Mouse (Mus musculus): Measurements from ENCODE around the gene Efna2. TPM values are rescaled to one million over a fixed set of nuclear protein-coding genes. Genes with fewer than 3 reads are reported as not detected.
A peak's percentile ranks its signal among the peaks of the same experiment; 100 is the strongest.

Gene Efna2
- total RNA-seq, 4 experiments from 2014 or later, result 0.19 to 0.48 (median 0.36) TPM

GRCm38 (mm10) chr10:80141786-80142529 is 37.3 kb upstream of the Efna2 start:
- DNase-seq (ENCODE audit: low spot score in 2 of 2), result peak; percentile 90 to 91

GRCm38 (mm10) chr10:80142530-80142925 is 36.8 kb upstream of the Efna2 start:
- no peak for DNase-seq (ENCODE audit: low spot score in 2 of 2)

- DNase-seq (ENCODE audit: low spot score in 2 of 2), result no peak
Measured at GRCm38 (mm10) chr10:80143664-80144063, 35.6 kb upstream of the Efna2 start.

GRCm38 (mm10) chr10:80144159-80144558 is 35.1 kb upstream of the Efna2 start:
- no peak for DNase-seq (ENCODE audit: low spot score in 2 of 2)

- peak in 1 of 2 experiments; percentile 77 for DNase-seq (ENCODE audit: low spot score in 2 of 2)
Measured at GRCm38 (mm10) chr10:80144864-80145838, 34.1 kb upstream of the Efna2 start.

- peak in 1 of 2 experiments; percentile 40 for DNase-seq (ENCODE audit: low spot score in 2 of 2)
Measured at GRCm38 (mm10) chr10:80145896-80146295, 33.4 kb upstream of the Efna2 start.

- no peak for DNase-seq (ENCODE audit: low spot score in 2 of 2)
Measured at GRCm38 (mm10) chr10:80146568-80147011, 32.7 kb upstream of the Efna2 start.

GRCm38 (mm10) chr10:80147146-80147718 is 32.0 kb upstream of the Efna2 start:
- DNase-seq (ENCODE audit: low spot score in 2 of 2), result no peak

GRCm38 (mm10) chr10:80147719-80148601 is 31.3 kb upstream of the Efna2 start, which contains the start of gene Midn:
Midn (plus strand) TSS chr10:80148272.
- peak; percentile 80 to 83 for DNase-seq (ENCODE audit: low spot score in 2 of 2)

- peak; percentile 93 to 94 for DNase-seq (ENCODE audit: low spot score in 2 of 2)
Measured at GRCm38 (mm10) chr10:80148610-80149290, 30.5 kb upstream of the Efna2 start.

GRCm38 (mm10) chr10:80149291-80150225 is 29.7 kb upstream of the Efna2 start:
- peak; percentile 93 to 95 for DNase-seq (ENCODE audit: low spot score in 2 of 2)

- peak in 1 of 2 experiments; percentile 36 for DNase-seq (ENCODE audit: low spot score in 2 of 2)
Measured at GRCm38 (mm10) chr10:80150226-80151210, 28.8 kb upstream of the Efna2 start.

GRCm38 (mm10) chr10:80151211-80152034 is 27.9 kb upstream of the Efna2 start:
- DNase-seq (ENCODE audit: low spot score in 2 of 2), result no peak

- DNase-seq (ENCODE audit: low spot score in 2 of 2), result no peak
Measured at GRCm38 (mm10) chr10:80152071-80152872, 27.0 kb upstream of the Efna2 start.

- DNase-seq (ENCODE audit: low spot score in 2 of 2), result no peak
Measured at GRCm38 (mm10) chr10:80152873-80153260, 26.4 kb upstream of the Efna2 start.

- no peak for DNase-seq (ENCODE audit: low spot score in 2 of 2)
Measured at GRCm38 (mm10) chr10:80153713-80154112, 25.6 kb upstream of the Efna2 start.
